Mouse (Mus musculus) testis, postnatal 14 days (tissue): ENCODE measurements around the gene Nab1.

Source experiments
- DNase-seq: peaks from one replicate; pipeline ENCODE4 v3.0.0; 2021; ENCODE audit warnings: low spot score

Gene Nab1

DNA sequence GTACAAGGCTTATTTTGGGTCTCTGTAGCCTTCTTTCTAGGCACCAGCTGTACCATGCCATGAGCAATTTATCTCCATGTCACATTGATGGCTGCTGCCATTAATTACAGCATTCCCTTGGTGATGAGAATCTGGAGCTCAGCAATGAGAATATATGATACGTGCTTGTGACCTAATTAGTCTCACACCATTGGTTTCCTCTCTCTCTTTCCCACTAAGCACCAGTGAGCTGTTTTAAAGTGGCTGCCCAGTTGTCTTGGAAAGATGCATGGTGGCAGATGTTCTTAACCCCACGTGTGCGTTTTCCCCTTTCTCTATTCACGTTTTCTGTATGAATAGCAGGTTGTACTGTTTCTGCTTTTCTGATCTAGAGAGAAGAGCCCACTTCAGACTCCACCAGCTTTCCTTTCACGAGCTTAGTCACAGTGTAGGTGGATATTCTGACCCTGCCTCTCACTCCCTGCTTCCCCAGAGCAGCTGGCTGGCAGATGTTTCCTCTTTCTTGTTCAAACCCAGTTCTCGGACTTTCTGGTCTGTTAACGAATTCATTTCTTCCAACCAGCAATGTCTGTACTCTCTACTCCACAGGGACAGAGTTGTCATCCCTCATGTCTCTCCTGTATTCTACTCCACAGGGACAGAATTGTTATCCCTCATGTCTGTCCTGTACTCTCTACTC, 29.5 kb downstream of the Nab1 start:
- DNase-seq = no peak

DNA sequence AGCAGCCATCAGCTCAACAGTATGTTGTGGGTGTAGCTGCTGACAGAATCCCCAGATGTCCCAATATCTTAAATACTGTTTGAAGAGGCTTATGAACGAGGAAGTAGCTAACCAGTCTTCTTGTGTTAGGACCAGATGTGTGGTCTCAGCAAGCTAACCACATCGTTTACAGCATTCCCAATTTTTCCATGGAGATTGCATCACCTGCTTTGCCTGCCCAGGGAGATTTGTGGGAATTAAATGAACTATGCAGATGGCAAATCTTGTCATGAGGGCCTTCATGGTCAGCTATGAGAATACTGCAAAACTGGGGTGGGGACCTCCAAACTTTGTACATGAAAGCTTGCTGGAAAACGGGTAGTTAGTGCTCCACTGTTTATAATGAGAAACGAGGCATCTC, 30.2 kb downstream of the Nab1 start:
- DNase-seq = no peak

DNA sequence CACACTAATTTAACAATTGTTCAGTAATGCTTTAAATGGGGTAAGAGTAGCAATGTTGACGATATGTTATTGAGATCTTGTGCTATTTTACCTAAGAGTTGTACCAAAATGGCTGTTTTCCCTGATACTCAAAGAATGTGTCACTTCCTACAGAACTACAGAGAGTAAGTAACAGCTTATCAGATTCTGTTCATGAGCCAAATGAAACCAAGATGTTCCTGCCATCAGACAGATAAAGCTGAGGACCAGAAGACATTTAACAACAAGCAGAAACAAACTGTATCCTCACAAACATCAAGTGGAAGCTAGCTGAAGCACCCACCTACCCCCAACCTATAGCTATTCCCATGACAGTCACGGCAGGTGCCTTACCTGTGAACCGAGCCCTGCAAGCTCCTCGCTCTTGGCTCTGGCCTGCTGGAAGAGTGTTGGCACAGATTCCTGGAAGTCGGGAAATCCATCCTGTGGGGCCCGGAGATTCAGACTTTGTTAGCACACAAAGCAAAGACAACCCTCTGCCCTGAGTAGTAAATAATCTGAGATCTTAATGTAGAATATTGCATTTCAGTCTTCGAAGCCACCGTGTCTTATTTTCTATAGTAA, 33.9 kb downstream of the Nab1 start:
- no peak for DNase-seq

DNA sequence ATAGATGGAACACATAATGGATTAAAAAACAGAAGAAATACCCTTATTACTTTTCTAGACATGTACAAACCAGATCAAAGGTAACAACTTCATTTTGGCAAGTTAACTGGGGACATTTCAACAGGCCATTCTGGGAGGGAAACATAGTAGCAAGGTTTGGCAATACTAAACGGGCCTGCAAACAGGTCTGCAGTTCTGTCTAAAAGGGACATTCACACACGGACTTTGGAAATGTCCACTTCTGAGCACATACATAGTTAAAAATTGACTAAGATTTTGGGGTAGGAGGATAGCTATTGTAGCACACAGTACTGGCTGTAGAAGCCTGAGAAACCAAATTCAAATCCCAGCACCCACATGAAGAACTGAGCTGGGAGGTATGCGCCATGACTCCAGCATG, 34.6 kb downstream of the Nab1 start:
- no peak for DNase-seq

DNA sequence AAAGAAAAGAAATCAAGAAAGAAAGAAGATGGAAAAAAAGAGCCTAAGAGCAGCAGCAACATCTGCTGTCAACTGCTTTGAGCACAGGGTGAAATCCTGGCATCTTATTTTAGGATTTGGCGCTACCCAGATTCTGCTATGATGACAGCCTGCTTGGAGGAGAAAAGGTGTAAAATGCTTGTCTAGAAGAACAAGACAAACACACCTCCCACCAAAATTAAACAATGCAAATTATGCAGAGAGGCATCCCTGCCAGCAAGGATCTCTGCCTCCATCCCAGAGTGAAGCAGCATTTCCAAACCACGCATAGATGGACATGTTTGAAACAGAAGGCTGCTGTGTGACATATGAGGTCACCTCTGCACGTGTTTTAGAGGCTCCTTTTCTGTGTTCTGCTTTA, 35.2 kb downstream of the Nab1 start:
- DNase-seq = no peak

DNA sequence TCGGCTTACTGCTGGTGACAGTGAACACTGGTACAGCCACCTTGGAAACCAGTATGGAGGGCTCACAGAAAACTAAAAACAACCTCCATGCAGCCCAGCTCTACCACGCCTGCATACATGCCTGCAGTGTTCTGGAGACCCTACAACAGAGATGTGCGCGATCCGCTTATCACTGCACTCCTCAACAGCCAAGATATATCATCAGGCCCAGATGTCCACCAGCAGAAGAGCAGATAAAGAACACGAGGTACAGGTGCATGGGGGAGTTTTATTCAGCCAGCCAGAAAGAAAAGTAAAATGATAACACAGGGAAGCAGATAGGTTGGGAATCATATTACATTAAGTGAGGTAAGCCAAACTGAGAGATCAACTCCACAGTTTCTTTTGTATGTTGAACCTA, 37.2 kb downstream of the Nab1 start:
- no peak for DNase-seq

DNA sequence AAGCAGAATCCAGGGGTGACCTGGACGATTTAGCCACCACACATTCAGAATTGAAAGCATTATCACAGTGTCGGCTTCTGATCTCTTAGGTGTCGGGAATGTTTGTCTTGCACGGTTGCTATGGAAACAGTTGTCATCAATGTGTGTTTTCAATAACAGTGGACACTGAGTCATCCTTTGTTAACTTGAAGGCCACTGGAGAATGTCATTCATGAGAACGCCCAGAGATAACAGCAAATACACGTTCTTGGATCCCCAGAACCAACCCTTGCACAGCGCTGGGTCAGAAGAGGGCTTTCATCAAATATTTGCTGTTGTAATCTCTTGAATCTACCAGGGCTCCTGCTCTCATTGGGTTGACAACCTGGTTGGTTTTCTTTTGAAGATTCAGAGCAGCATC, 43.9 kb downstream of the Nab1 start:
- no peak for DNase-seq

DNA sequence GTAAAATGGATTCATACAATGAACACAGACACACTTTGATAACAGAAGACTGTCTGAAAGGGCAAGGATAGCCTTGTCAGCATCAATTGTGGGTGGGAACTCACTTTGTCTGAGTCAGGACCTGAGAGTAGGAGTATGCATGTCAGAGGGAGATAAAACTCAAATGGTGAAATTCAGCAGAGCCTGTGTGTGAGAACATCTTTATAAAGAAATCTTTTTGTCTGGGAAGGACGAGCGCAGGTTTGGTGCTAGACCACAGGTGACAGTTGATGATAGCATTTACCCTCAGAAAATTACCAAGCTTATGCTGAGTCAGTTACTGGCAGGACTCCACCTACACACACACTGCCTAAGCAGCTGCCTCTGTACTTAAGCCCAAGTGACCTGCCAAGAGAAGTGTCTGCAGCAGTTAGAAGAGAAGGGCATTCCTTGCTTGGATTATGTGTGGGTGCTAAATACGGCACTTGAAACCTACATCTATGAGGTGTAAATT, 45.9 kb downstream of the Nab1 start:
- DNase-seq = no peak

DNA sequence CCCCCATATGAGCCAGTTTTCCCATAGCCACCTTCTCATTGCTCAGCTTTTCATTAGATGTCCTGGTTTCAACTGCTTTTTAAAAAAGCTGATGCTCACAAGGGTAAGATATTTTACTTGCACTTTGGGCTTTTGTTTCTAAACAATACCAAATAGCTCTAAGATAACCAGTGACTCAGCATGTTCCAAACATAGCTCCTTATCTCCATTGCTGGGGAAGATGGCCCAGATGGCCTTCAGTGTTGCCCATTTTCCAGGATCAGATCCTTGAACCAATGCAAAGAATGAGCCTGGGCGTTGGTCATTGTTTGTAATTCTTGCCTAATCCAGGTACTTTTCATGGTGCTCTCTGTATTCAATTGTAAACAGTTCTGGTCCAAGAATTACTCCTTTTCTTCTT, 49.1 kb downstream of the Nab1 start:
- DNase-seq = no peak

DNA sequence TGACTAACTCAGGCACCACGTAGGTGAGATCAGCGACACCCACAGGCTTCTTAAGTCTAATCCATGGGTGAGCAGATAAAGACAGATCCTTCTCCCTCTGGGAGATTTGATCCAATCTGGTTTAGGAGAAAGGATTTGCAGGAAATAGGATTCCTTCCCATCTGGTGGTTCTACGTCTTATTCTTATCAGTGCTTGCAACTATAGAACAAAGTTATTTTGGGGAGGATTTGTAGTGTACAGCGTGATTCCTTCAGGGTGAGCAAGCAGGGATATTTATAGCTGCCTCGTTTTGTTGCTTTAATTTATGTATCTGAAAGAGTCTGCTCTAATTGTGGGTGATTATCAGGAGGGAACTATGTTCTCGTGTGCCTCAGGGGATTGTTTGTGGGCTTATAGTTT, 64.6 kb downstream of the Nab1 start:
- no peak for DNase-seq

DNA sequence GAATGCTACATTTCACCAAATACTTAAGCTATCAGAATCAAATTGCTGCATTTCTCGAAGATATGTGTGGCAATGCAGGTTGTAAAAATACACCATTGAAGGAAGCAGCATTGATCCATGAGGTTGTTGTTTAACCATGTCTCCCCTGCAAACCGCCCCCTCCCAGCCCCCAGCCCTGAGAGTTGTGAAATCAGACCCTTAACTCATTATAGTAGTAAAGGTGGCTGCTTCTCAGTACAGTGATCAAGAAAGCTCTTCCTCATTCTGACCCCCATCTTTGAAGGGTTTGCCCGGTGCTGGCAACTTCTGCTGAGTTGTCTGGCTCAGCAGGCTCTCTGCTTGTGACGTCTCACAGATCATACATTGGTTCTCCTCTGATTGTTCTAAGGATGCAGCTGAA, 66.4 kb downstream of the Nab1 start:
- no peak for DNase-seq

DNA sequence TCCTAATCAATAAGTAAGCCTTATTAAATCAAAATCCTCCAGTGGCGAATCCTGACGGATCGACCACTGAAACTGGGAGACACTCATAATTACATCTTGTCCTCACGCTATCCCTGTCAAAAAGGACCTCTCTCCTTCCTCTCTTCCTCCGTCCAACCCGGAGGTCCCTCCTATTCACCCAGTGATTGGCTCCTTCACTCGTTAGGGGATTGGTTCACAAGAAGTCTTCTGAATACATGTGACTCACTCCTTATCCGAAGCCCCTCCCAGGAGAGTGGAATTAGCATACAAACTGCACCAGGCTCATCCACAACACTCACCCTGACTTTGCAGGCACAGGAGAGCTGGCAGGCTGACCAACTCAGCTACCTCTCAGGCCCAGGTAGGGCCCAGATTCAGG, 68.7 kb downstream of the Nab1 start:
- DNase-seq = peak; percentile 5

DNA sequence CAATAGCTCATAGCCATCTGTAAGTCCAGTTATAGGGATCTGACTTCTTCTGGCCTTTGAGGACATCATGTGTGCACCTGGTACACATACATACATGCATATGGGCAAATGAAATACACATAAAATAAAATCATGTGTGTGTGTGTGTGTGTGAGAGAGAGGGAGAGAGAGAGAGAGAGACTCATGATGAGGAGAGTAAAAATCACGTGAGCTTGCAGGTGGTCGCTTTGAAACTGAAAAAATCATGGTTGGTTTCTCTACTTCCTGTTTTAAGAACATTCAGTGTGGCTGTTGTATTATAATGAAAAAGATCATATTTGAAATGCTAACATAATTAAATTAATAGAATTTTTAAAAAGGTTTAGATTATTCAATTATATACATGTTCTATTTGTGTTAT, 69.9 kb downstream of the Nab1 start:
- DNase-seq = no peak

DNA sequence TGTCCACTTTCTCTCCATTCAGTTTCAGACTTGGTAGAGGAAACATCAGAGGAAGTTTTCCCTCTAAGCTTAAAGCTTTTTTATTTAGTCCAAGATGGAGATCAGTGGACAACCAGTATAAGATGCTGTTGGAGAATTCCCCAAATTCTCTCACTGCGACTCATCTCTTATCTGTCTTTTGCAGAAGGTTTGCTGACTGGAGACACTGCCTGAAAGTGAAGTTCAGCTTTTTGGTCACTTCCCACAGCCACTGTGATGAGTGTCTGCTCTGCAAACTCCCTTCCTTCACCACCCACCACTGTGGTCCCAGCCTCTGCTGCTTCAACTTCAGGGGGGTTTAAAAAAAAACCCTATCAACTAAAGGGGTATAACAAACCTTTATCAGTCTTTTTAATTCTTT, 70.4 kb downstream of the Nab1 start:
- no peak for DNase-seq

DNA sequence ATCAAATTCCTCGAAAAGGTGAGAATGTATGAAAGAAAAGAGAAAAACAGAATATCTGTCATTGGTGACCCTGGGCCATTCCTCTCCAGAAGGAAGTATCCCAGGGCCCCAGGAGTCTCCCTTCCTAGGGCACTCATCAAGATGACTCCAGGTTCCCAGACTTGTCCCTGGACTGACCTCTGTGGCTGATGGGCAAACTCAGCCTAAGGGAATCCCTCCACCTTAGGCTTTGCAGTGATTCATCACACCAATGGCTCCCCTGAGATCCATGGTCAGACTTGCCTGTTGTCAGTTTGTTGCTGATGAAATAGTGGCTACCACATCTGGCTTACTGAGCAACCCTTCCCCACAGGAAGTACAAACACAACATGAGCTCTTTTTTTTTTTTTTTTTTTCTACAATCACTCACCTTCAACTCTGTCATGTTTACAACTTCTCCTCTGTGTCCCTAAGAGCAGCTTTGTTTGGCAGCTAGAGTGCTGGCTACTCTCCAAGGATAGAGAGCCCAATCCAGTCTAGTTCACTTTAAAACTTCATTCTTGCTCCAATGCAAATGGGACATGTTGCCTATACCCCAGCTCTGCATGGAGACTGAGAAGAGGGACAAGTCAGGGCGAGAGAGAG, 72.5 kb downstream of the Nab1 start:
- no peak for DNase-seq

DNA sequence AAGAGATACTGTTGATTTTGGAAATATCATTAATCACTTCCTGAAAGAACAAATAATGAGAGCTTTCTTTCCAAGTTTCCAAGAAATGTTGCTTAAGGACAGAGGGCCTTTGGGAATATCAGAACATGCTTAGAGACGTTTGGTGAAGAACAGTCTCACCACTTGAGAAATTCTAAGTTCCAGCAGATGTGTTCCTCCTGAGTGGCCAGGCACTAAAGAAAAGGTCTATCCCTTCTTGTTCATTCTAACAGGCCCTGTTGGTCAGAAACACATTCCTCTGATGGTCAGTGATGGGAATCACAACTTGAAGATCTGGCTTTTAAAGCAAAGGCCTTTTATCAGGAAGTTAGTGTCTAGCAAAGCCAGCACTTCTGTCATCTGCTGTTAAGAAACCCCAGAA, 76.6 kb downstream of the Nab1 start:
- no peak for DNase-seq

DNA sequence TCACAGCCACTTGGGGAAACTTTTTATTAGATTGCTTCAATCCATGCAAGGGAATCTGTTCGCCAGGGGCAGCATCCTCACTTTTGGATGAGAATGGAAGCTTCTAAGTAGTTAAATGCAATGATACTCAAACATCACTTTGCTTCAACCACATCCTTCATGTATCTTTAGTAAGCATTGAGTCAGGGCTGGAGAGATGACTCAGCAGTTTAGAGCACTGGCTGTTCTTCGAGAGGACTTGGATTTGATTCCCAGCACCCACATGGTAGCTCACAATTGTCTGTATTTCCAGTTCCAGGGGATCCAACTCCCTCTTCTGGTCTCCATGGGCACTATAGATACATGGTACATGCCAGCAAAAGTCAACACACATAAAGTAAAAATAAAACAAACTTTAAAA, 77.4 kb downstream of the Nab1 start:
- no peak for DNase-seq

DNA sequence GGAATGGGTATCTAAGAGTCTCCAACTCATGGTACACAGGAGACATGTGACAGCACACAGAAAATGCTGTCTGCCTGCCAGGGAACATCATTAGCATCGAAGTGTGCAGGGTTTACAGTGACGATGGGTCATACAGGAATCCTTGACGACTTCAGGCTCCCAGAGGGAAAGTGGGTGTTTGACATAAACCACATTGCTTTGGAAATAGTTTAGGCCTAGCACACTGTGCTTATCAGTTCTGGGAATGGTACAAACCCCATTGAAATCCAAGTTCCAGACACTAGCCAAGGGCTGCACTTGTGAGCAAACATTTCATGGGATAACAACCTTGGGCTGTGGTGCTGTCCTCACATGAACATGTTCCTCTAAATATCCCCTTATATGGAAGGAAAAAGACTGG, 78.3 kb downstream of the Nab1 start:
- DNase-seq = no peak

DNA sequence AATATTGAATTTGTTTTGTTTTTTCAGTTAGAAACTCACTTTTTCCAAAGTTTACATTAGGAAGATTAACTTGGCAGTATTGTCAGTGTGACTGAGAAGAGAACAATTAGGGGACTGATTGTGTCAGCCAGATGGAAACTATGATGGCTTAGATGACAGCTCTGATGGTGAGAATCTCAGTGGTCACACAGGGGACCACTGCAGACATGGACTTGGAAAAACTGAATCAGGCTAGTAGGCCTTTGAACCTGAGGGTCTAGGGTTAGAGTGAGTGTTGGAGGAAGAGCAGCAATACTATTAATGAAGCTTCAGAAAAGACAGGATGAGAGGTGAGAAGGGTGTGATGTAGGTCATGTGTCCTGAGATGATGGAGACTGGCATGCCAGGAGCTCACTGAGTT, 78.9 kb downstream of the Nab1 start:
- DNase-seq = no peak

DNA sequence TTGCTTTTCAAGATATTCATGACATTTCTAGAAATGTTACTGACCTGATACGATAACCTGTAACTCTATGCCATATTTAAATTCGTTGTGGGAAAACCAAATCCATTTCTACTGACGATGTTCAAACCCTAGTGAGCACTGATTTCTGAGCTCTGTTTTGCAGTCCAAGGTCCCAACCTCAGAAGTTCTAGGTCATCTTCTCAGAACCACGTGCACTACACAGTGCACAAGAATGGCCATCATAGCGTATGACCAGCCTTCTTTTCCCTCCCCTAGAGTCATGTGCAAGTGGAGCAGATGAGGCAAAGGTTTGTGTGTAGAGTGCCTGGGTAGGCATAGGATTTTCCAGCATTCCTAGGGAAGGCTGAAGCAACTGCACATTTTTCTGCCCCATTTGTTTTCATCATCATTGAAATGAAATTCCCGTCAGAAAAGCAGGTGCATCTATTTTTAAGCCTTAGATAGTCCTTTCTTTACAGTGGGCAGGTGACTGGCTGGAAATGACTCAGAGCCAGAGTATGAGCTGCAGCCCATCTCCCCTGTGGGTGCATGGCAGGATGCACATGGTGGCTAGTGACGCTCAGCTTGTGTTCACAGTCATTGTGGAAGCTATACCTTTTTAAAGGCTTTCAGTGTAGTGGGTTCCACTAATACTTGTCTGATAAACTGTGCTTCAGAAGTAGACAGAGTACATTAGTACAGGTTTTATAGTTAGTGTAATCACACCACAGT, 81.2 kb downstream of the Nab1 start:
- DNase-seq = no peak
